Mouse (Mus musculus) bone marrow macrophage, adult 2 months (primary cell): Measurements from ENCODE around the gene Cnrip1.

Experiments used
- CTCF ChIP-seq: IDR thresholded peaks from 2 replicates; pipeline ENCODE4 v1.5.1; 2012; ENCODE audit warnings: low read depth, mild to moderate bottlenecking, low read length, moderate library complexity
- POLR2A ChIP-seq: IDR thresholded peaks from 2 replicates; pipeline ENCODE4 v1.6.1; 2012; ENCODE audit warnings: mild to moderate bottlenecking, low read depth, low read length, borderline replicate concordance

DNA sequence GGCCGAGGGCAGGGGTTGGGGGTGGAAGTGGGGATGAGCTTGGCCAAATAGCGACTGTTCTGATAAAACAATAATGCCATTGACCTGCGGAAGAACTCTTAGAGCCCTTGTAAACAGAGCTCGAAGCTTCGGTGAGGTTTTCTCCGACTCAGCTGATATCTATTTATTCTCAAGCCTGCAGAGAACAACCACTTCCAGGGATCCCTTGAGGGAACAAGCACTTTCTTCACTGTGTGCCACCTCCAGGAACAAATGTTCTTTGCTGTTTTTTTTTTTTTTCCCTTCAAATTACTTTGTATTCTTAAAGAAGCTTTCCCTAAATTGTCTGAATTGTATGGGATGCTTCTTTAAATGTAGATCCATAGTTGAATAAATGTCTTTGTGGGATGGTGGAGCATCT is 56.0 kb downstream of the Cnrip1 start:
- TF ChIP-seq POLR2A (no peak), CTCF (no peak)
